Mouse (Mus musculus): ENCODE measurements around the gene Vps54. TPM values are rescaled to one million over a fixed set of nuclear protein-coding genes. Genes with fewer than 3 reads are reported as not detected.

Gene Vps54
- polyA plus RNA-seq, 1 experiment from 2014 or later: 11.0 TPM

- no peaks in the 10 kb centered on the region for H3K9me3 ChIP-seq
- no peak overlapping the region for H3K9ac ChIP-seq (replicated peaks)
- ATAC-seq (replicated peaks): no peak
- H3K27me3 ChIP-seq: no peaks in the 10 kb centered on the region
- H3K27ac ChIP-seq (replicated peaks): no peak overlapping the region
- no peaks in the 10 kb centered on the region for H3K4me1 ChIP-seq
- 89% methylated on average over 3 of the region's 3 CpGs for WGBS
- peaks cover 19% of the 10 kb centered on the region for H3K36me3 ChIP-seq
- no peak overlapping the region for H3K4me2 ChIP-seq (replicated peaks)
- H3K4me3 ChIP-seq: no peak overlapping the region
These were observed 83.3 kb downstream of the Vps54 start for GRCm38 (mm10) chr11:21322349-21322748.

GRCm38 (mm10) chr11:21325781-21326180 lies 86.7 kb downstream of the Vps54 start:
- ATAC-seq (replicated peaks): no peak
- Histone ChIP-seq H3K4me3 (no peak overlapping the region), H3K27me3 (no peaks in the 10 kb centered on the region), H3K9me3 (no peaks in the 10 kb centered on the region), H3K4me1 (no peaks in the 10 kb centered on the region), H3K36me3 (peaks cover 34% of the 10 kb centered on the region), H3K9ac (replicated peaks) (no peak overlapping the region), H3K27ac (replicated peaks) (no peak overlapping the region), H3K4me2 (replicated peaks) (no peak overlapping the region)
- 91% methylated on average over 5 of the region's 5 CpGs for WGBS

- ATAC-seq (replicated peaks): no peak
- H3K9me3 ChIP-seq: no peaks in the 10 kb centered on the region
- H3K27me3 ChIP-seq: no peaks in the 10 kb centered on the region
- H3K4me3 ChIP-seq: no peak overlapping the region
- no peak overlapping the region for H3K4me2 ChIP-seq (replicated peaks)
- WGBS: 65% methylated on average over 2 of the region's 2 CpGs
- H3K9ac ChIP-seq (replicated peaks): no peak overlapping the region
- H3K36me3 ChIP-seq: peaks cover 29% of the 10 kb centered on the region
- no peak overlapping the region for H3K27ac ChIP-seq (replicated peaks)
- H3K4me1 ChIP-seq: no peaks in the 10 kb centered on the region
These were observed 87.7 kb downstream of the Vps54 start for GRCm38 (mm10) chr11:21326770-21327169.

- no peak for ATAC-seq (replicated peaks)
These were observed 88.4 kb downstream of the Vps54 start for GRCm38 (mm10) chr11:21327486-21327885.

GRCm38 (mm10) chr11:21328141-21328540 lies 89.1 kb downstream of the Vps54 start:
- Histone ChIP-seq H3K27me3 (no peaks in the 10 kb centered on the region), H3K4me2 (replicated peaks) (no peak overlapping the region), H3K9ac (replicated peaks) (no peak overlapping the region), H3K4me1 (no peaks in the 10 kb centered on the region), H3K36me3 (peaks cover 28% of the 10 kb centered on the region), H3K4me3 (no peak overlapping the region), H3K9me3 (no peaks in the 10 kb centered on the region), H3K27ac (replicated peaks) (no peak overlapping the region)
- no peak for ATAC-seq (replicated peaks)
- WGBS: 91% methylated on average over 5 of the region's 5 CpGs

More at GRCm38 (mm10) chr11:21327486-21327885, 88.4 kb downstream of the Vps54 start:
- 89% methylated on average over 5 of the region's 5 CpGs for WGBS
- Histone ChIP-seq H3K4me1 (no peaks in the 10 kb centered on the region), H3K9ac (replicated peaks) (no peak overlapping the region), H3K36me3 (peaks cover 29% of the 10 kb centered on the region), H3K9me3 (no peaks in the 10 kb centered on the region), H3K4me2 (replicated peaks) (no peak overlapping the region), H3K27ac (replicated peaks) (no peak overlapping the region), H3K4me3 (no peak overlapping the region), H3K27me3 (no peaks in the 10 kb centered on the region)

GRCm38 (mm10) chr11:21332639-21333295 lies 93.7 kb downstream of the Vps54 start:
- Histone ChIP-seq H3K4me1 (no peaks in the 10 kb centered on the region), H3K9me3 (no peaks in the 10 kb centered on the region), H3K36me3 (peaks cover 18% of the 10 kb centered on the region), H3K27ac (replicated peaks) (no peak overlapping the region), H3K4me3 (no peak overlapping the region), H3K27me3 (no peaks in the 10 kb centered on the region), H3K9ac (replicated peaks) (no peak overlapping the region), H3K4me2 (replicated peaks) (no peak overlapping the region)
- ATAC-seq (replicated peaks): no peak
- WGBS: 94% methylated on average over 5 of the region's 5 CpGs

GRCm38 (mm10) chr11:21337855-21338254 lies 98.8 kb downstream of the Vps54 start:
- Histone ChIP-seq H3K27ac (replicated peaks) (no peak overlapping the region), H3K9me3 (no peaks in the 10 kb centered on the region), H3K36me3 (peaks cover 4% of the 10 kb centered on the region; the same call in 1 of the 2 replicates), H3K4me3 (no peak overlapping the region), H3K4me2 (replicated peaks) (no peak overlapping the region), H3K4me1 (no peaks in the 10 kb centered on the region), H3K27me3 (no peaks in the 10 kb centered on the region), H3K9ac (replicated peaks) (no peak overlapping the region)
- 95% methylated on average over 1 of the region's 1 CpGs for WGBS
- no peak for ATAC-seq (replicated peaks)

- Histone ChIP-seq H3K4me3 (no peak overlapping the region), H3K9me3 (no peaks in the 10 kb centered on the region), H3K27ac (replicated peaks) (no peak overlapping the region), H3K36me3 (peaks cover 10% of the 10 kb centered on the region), H3K4me2 (replicated peaks) (no peak overlapping the region), H3K9ac (replicated peaks) (no peak overlapping the region), H3K4me1 (no peaks in the 10 kb centered on the region), H3K27me3 (no peaks in the 10 kb centered on the region)
- 84% methylated on average over 4 of the region's 4 CpGs for WGBS
- ATAC-seq (replicated peaks): no peak
These were observed 100.0 kb downstream of the Vps54 start for GRCm38 (mm10) chr11:21339088-21339487.

- no peak for ATAC-seq (replicated peaks)
- H3K4me3 ChIP-seq: no peak overlapping the region
- 96% methylated on average over 5 of the region's 5 CpGs for WGBS
- H3K4me1 ChIP-seq: no peaks in the 10 kb centered on the region
- peaks cover 12% of the 10 kb centered on the region for H3K36me3 ChIP-seq
- no peak overlapping the region for H3K27ac ChIP-seq (replicated peaks)
- no peaks in the 10 kb centered on the region for H3K27me3 ChIP-seq
- no peak overlapping the region for H3K9ac ChIP-seq (replicated peaks)
- no peaks in the 10 kb centered on the region for H3K9me3 ChIP-seq
- H3K4me2 ChIP-seq (replicated peaks): no peak overlapping the region
These were observed 104.4 kb downstream of the Vps54 start for GRCm38 (mm10) chr11:21343490-21343889.

GRCm38 (mm10) chr11:21346020-21346419 lies 106.9 kb downstream of the Vps54 start:
- WGBS: 96% methylated on average over 3 of the region's 3 CpGs
- Histone ChIP-seq H3K4me1 (no peaks in the 10 kb centered on the region), H3K27ac (replicated peaks) (no peak overlapping the region), H3K4me3 (no peak overlapping the region), H3K36me3 (peaks cover 16% of the 10 kb centered on the region), H3K9ac (replicated peaks) (no peak overlapping the region), H3K4me2 (replicated peaks) (no peak overlapping the region), H3K9me3 (no peaks in the 10 kb centered on the region), H3K27me3 (no peaks in the 10 kb centered on the region)
- ATAC-seq (replicated peaks): no peak

GRCm38 (mm10) chr11:21348890-21349289 lies 109.8 kb downstream of the Vps54 start:
- Histone ChIP-seq H3K9me3 (no peaks in the 10 kb centered on the region), H3K9ac (replicated peaks) (no peak overlapping the region), H3K4me3 (no peak overlapping the region), H3K27me3 (no peaks in the 10 kb centered on the region), H3K36me3 (peaks cover 14% of the 10 kb centered on the region; the same call in 1 of the 2 replicates), H3K4me2 (replicated peaks) (no peak overlapping the region), H3K4me1 (no peaks in the 10 kb centered on the region), H3K27ac (replicated peaks) (no peak overlapping the region)
- no peak for ATAC-seq (replicated peaks)
- WGBS: 80% methylated on average over 2 of the region's 2 CpGs

- 87% methylated on average over 7 of the region's 7 CpGs for WGBS
These were observed 112.2 kb downstream of the Vps54 start for GRCm38 (mm10) chr11:21351296-21351695.

More at GRCm38 (mm10) chr11:21351296-21351695, 112.2 kb downstream of the Vps54 start:
- Histone ChIP-seq H3K9ac (replicated peaks) (no peak overlapping the region), H3K27ac (replicated peaks) (no peak overlapping the region), H3K27me3 (no peaks in the 10 kb centered on the region), H3K4me3 (no peak overlapping the region), H3K4me1 (no peaks in the 10 kb centered on the region), H3K36me3 (peaks cover 12% of the 10 kb centered on the region; the same call in 1 of the 2 replicates), H3K4me2 (replicated peaks) (no peak overlapping the region), H3K9me3 (no peaks in the 10 kb centered on the region)
- ATAC-seq (replicated peaks): no peak
